Mouse (Mus musculus): ENCODE results near the gene Plekhm3.

- TF ChIP-seq CTCF (IDR thresholded peaks at IDR 0.05; ENCODE audit: low read depth), result no peak; the same call in 1 of the 2 replicates
- no peak for TF ChIP-seq EP300 (optimal IDR thresholded peaks at IDR 0.05)
Measured at GRCm38 (mm10) chr1:64757254-64757653, 199.4 kb downstream of the Plekhm3 start.
